In the genomic region with DNA sequence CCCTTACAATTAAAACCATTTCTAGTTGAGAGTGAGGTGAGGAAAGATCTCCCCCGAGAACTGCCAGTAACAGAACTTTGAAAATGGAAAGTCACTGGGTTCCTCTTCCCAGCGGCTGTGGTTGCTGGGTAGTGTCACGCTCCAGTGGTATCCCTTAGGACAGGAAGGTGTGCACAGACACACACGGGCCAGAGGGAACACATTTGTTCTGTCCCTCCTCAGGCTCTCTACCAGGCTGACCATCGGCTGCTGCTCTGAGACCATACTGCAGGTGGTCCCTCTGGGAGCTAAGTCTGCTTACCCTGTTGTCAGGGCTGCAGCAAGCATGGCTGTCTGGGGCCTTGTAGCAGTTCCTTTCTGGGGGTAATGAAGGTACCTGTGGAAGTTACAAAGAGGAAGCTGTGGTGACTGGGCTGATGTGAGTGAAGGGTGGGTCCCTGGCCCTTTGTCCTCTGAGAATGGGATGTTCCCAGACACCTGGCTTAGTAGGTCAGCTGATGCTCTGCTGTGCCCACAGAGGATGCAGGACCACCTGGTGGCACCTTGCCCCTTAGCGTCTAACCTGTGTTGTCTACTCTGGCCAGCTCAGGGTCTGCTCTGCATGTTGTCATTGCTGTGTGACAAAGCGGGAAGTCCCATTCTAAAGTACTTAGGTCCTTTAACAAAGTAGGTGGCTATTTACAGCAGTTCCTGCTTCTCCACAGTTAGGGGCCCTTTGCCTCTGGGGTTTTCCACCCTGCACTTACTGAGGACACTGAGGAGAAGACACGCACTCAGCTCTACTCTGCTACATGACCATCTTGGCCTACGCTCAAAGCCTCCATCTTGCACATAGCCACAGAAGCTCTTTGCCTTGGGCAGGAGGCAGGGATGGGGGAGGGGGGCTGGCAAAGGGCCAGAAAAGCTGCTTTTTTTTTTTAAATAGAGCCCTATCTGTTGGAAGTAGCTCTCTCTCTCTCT, we compare ENCODE assay signal across 8 mouse cellular contexts.
A peak's percentile ranks its signal among the peaks of the same experiment; 100 is the strongest.
DNase-seq lines count a peak whose midpoint lies in the region; ATAC-seq lines count a peak whose summit lies in the region.

No protein-coding gene starts in this region.

- peaks cover 12% of the 10 kb centered on the region for H3K4me1 ChIP-seq in heart, embryonic 12.5 days (replicated peaks)
- H3K4me1 ChIP-seq in midbrain, embryonic 14.5 days (ENCODE audit: control insufficient read depth, insufficient read depth, low read length), result no peaks in the 10 kb centered on the region
- H3K4me1 ChIP-seq in midbrain, embryonic 10.5 days, result no peaks in the 10 kb centered on the region
- no peaks in the 10 kb centered on the region; the same call in 1 of the 2 replicates for H3K4me1 ChIP-seq in liver, embryonic 16.5 days (ENCODE audit: control insufficient read depth, low read depth, low read length)
- no peaks in the 10 kb centered on the region; the same call in 1 of the 2 replicates for H3K4me1 ChIP-seq in intestine, embryonic 16.5 days (ENCODE audit: control insufficient read depth, insufficient read depth, low read length)

- no peak overlapping the region for H3K4me3 ChIP-seq in heart, embryonic 12.5 days
- no peak overlapping the region for H3K4me3 ChIP-seq in midbrain, embryonic 14.5 days (replicated peaks; ENCODE audit: low read depth, low read length)
- H3K4me3 ChIP-seq in midbrain, embryonic 10.5 days, result no peak overlapping the region
- no peak overlapping the region for H3K4me3 ChIP-seq in liver, embryonic 16.5 days (ENCODE audit: low read depth, low read length)
- no peak overlapping the region for H3K4me3 ChIP-seq in intestine, embryonic 16.5 days (ENCODE audit: low read length)

- H3K9ac ChIP-seq in heart, embryonic 12.5 days, result no peak overlapping the region
- no peak overlapping the region for H3K9ac ChIP-seq in midbrain, embryonic 14.5 days (replicated peaks; ENCODE audit: low read length)
- H3K9ac ChIP-seq in liver, embryonic 16.5 days (ENCODE audit: low read depth, low read length), result no peak overlapping the region
- H3K9ac ChIP-seq in intestine, embryonic 16.5 days (ENCODE audit: low read depth, low read length), result no peak overlapping the region

- peak; percentile 53; the same call in 1 of the 2 replicates for ATAC-seq in heart, embryonic 12.5 days (ENCODE audit: insufficient number of reproducible peaks, low FRiP score)
- ATAC-seq in midbrain, embryonic 14.5 days (ENCODE audit: low FRiP score, low TSS enrichment), result no peak
- ATAC-seq in liver, embryonic 16.5 days (ENCODE audit: low read depth), result peak; percentile 43
- ATAC-seq in intestine, embryonic 16.5 days, result no peak

- DNase-seq in heart, adult 8-10 months (ENCODE audit: low spot score), result no peak
- DNase-seq in midbrain, embryonic 14.5 days, result peak; percentile 20
- no peak for DNase-seq in midbrain, embryonic 10.5 days (ENCODE audit: low spot score)
- peak; percentile 44 to 49 for DNase-seq in thymus, postnatal 36 days
- no peak for DNase-seq in adrenal gland, adult 8-10 months

- no peaks in the 10 kb centered on the region for H3K9me3 ChIP-seq in heart, embryonic 12.5 days (replicated peaks)
- H3K9me3 ChIP-seq in midbrain, embryonic 14.5 days (ENCODE audit: control insufficient read depth, low read length), result no peaks in the 10 kb centered on the region
- no peaks in the 10 kb centered on the region for H3K9me3 ChIP-seq in midbrain, embryonic 10.5 days (replicated peaks)
- no peaks in the 10 kb centered on the region for H3K9me3 ChIP-seq in liver, embryonic 16.5 days (replicated peaks; ENCODE audit: control insufficient read depth, low read length)
- no peaks in the 10 kb centered on the region for H3K9me3 ChIP-seq in intestine, embryonic 16.5 days (ENCODE audit: control insufficient read depth, low read length)

- H3K27me3 ChIP-seq in heart, embryonic 12.5 days (replicated peaks), result no peaks in the 10 kb centered on the region
- H3K27me3 ChIP-seq in midbrain, embryonic 14.5 days (ENCODE audit: control insufficient read depth, insufficient read depth, low read length), result no peaks in the 10 kb centered on the region
- no peaks in the 10 kb centered on the region for H3K27me3 ChIP-seq in midbrain, embryonic 10.5 days (ENCODE audit: low read depth, poor library complexity, severe bottlenecking)
- no peaks in the 10 kb centered on the region for H3K27me3 ChIP-seq in liver, embryonic 16.5 days (ENCODE audit: control insufficient read depth, insufficient read depth, low read depth, low read length)
- H3K27me3 ChIP-seq in intestine, embryonic 16.5 days (replicated peaks; ENCODE audit: control insufficient read depth, insufficient read depth, low read length), result no peaks in the 10 kb centered on the region

- 72% methylated on average over 9 of the region's 9 CpGs for WGBS in heart, embryonic 12.5 days
- WGBS in midbrain, embryonic 14.5 days, result 78% methylated on average over 9 of the region's 9 CpGs
- 86% methylated on average over 9 of the region's 9 CpGs for WGBS in midbrain, embryonic 10.5 days
- WGBS in liver, embryonic 16.5 days (ENCODE audit: insufficient replicate concordance), result 40% methylated on average over 9 of the region's 9 CpGs
- 83% methylated on average over 9 of the region's 9 CpGs for WGBS in intestine, embryonic 16.5 days

- no peak overlapping the region for H3K27ac ChIP-seq in heart, embryonic 12.5 days (ENCODE audit: poor library complexity, severe bottlenecking)
- H3K27ac ChIP-seq in midbrain, embryonic 14.5 days (replicated peaks; ENCODE audit: low read depth, low read length), result no peak overlapping the region
- no peak overlapping the region for H3K27ac ChIP-seq in midbrain, embryonic 10.5 days (replicated peaks)
- H3K27ac ChIP-seq in liver, embryonic 16.5 days (ENCODE audit: low read length), result peak overlapping the region; percentile 54
- H3K27ac ChIP-seq in intestine, embryonic 16.5 days (ENCODE audit: low read length), result no peak overlapping the region

- H3K36me3 ChIP-seq in heart, embryonic 12.5 days, result no peaks in the 10 kb centered on the region
- no peaks in the 10 kb centered on the region for H3K36me3 ChIP-seq in midbrain, embryonic 14.5 days (ENCODE audit: control insufficient read depth, insufficient read depth, low read length)
- no peaks in the 10 kb centered on the region for H3K36me3 ChIP-seq in midbrain, embryonic 10.5 days
- H3K36me3 ChIP-seq in liver, embryonic 16.5 days (ENCODE audit: control insufficient read depth, insufficient read depth), result no peaks in the 10 kb centered on the region
- no peaks in the 10 kb centered on the region for H3K36me3 ChIP-seq in intestine, embryonic 16.5 days (ENCODE audit: control insufficient read depth, insufficient read depth, low read length)

- no peak overlapping the region for H3K4me2 ChIP-seq in heart, embryonic 12.5 days
- H3K4me2 ChIP-seq in midbrain, embryonic 14.5 days (ENCODE audit: low read length), result no peak overlapping the region
- no peak overlapping the region for H3K4me2 ChIP-seq in liver, embryonic 16.5 days (ENCODE audit: low read depth, low read length)
- H3K4me2 ChIP-seq in intestine, embryonic 16.5 days (ENCODE audit: low read depth, low read length), result no peak overlapping the region

Comparison
In these comparisons a context has a peak if more than half of its experiments do, and no peak if none do; other contexts are left out.
1. DNase-seq: peak in midbrain, embryonic 14.5 days (single experiment) and thymus, postnatal 36 days (2 of 2); none in heart, adult 8-10 months (single experiment), midbrain, embryonic 10.5 days (single experiment) and adrenal gland, adult 8-10 months (single experiment).
2. ATAC-seq: peak in heart, embryonic 12.5 days (single experiment) and liver, embryonic 16.5 days (single experiment); none in midbrain, embryonic 14.5 days (single experiment) and intestine, embryonic 16.5 days (single experiment).